Mouse (Mus musculus): ENCODE results near the gene Rnf224.

DNA sequence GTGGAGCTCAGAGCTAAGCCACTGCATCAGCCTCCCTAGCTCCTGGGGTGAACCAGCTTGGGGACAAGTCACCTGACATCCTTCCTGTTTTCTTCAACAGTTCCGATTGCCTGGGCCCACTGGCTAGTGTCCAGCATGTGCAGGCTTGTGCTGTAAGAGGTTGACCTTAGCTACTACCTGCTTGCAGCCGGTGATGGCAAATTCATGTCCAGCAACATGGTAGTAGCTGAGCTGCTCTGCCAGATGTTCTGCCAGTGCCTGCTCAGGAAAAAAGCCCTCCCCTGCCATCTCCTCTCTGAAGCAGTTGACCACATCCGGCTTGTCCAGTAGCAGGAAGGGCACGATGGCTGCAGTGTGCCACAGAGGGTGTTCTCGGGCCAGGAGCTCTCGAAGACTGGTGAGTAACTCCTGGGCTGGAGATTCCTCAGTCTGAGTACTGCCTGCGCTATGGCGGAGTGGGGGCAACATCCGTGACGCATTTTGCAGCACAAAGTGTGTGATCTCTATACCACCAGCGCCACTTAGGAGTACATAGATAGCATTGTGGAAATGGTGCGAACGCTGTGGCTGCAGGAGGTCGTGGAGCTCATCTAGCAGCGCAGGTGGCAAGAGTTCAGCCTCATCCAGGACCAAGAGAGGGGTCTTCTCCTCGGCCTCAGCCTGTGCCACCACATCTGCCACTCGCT, 42.0 kb downstream of the Rnf224 start:
- TF ChIP-seq CTCF (IDR thresholded peaks at IDR 0.05; ENCODE audit: extremely low read depth, insufficient read depth, insufficient read length, insufficient replicate concordance) = no peak
- TF ChIP-seq POLR2A (IDR thresholded peaks at IDR 0.05; ENCODE audit: low read depth, low read length) = no peak

All from spleen, adult 2 months (tissue).